Mouse (Mus musculus): ENCODE data around the gene Dnajc13. TPM values are rescaled to one million over a fixed set of nuclear protein-coding genes. Genes with fewer than 3 reads are reported as not detected.

The Dnajc13 gene
- 82.5 to 102 TPM (median 93.9 TPM) in 4 replicates for total RNA-seq (2023)

GRCm38 (mm10) chr9:104262823-104263352 is at the start of gene Dnajc13:
TSS of gene Dnajc13 (minus strand) at chr9:104262930.

GRCm38 (mm10) chr9:104126833-104127232 is 135.9 kb downstream of the Dnajc13 start, which contains the start of gene Ackr4:
TSS of gene Ackr4 (minus strand) at chr9:104126933.

Other genes with a start within 250 kb of the Dnajc13 start
- not detected in 4 replicates for gene Gm28305, start 222.3 kb downstream of the Dnajc13 start, total RNA-seq (2023)
- 24.1 to 30.5 TPM (median 26.6 TPM) in 4 replicates for gene Uba5, start 199.8 kb downstream of the Dnajc13 start, total RNA-seq (2023)
- 13.7 to 18.0 TPM (median 16.0 TPM) in 4 replicates for gene Acad11, start 199.6 kb downstream of the Dnajc13 start, total RNA-seq (2023)
- gene Ackr4, start 136.0 kb downstream of the Dnajc13 start, total RNA-seq (2023) = not detected in 4 replicates
- 3.6 to 6.4 TPM (median 4.5 TPM) in 4 replicates for gene Acpp, start 74.8 kb upstream of the Dnajc13 start, total RNA-seq (2023)